12 mouse cellular contexts compared by ENCODE assay signal in the genomic region with DNA sequence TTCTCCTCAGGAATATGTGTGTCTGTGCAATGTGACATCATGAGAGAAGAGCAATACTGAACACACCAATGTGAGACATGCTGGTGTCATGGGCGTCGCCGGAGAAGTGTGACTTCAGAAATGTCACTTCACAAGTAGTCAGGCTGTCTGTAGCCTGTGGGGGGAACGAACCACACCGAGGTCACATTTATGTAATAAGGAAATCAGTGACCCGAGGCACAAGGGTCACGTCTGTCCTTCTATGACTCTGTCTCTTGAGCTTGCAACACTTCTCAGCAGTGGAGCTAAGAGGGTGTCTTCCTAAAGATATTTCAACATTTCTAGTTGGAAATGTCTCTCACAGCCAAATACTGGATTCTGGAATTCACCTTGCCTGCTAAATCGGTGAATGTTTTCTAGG. TPM values are rescaled to one million over a fixed set of nuclear protein-coding genes. Genes with fewer than 3 reads are reported as not detected.
A peak's percentile ranks its signal among the peaks of the same experiment; 100 is the strongest.
DNase-seq lines count a peak whose midpoint lies in the region; ATAC-seq lines count a peak whose summit lies in the region.
"Had no signal": no experiment of that assay in that cellular context is flagged by ENCODE, and none has a peak within 500 bp of the region (broad histone marks: within the 10 kb centered on the region; RNA-seq: fewer than 3 reads in every experiment).

No protein-coding gene starts in this region.

- no peak overlapping the region for H3K9ac ChIP-seq in limb, embryonic 11.5 days (ENCODE audit: low read length)
- H3K9ac ChIP-seq in hindbrain, embryonic 16.5 days (ENCODE audit: low read depth, low read length) = no peak overlapping the region; the same call in 1 of the 2 replicates
- no peak overlapping the region for H3K9ac ChIP-seq in neural tube, embryonic 13.5 days
- H3K9ac ChIP-seq: liver, embryonic 12.5 days had no signal

- no peaks in the 10 kb centered on the region for H3K27me3 ChIP-seq in limb, embryonic 11.5 days (ENCODE audit: control insufficient read depth, insufficient read depth, low read length)
- no peaks in the 10 kb centered on the region for H3K27me3 ChIP-seq in limb, embryonic 10.5 days (ENCODE audit: low read depth, poor library complexity, severe bottlenecking)
- peaks cover 2% of the 10 kb centered on the region; the same call in 1 of the 2 replicates for H3K27me3 ChIP-seq in hindbrain, embryonic 16.5 days (replicated peaks; ENCODE audit: control insufficient read depth, insufficient read depth, low read length)
- H3K27me3 ChIP-seq in neural tube, embryonic 13.5 days = peaks cover 4% of the 10 kb centered on the region; the same call in 1 of the 2 replicates

- H3K27ac ChIP-seq in limb, embryonic 11.5 days (replicated peaks; ENCODE audit: low read depth, low read length) = no peak overlapping the region
- no peak overlapping the region for H3K27ac ChIP-seq in limb, embryonic 10.5 days
- H3K27ac ChIP-seq in hindbrain, embryonic 16.5 days (ENCODE audit: low read depth, low read length) = no peak overlapping the region
- H3K27ac ChIP-seq in neural tube, embryonic 13.5 days (replicated peaks) = no peak overlapping the region
- H3K27ac ChIP-seq: gastrocnemius, adult 2 months; liver, embryonic 12.5 days had no signal

- H3K4me2 ChIP-seq in limb, embryonic 11.5 days (ENCODE audit: low read depth, severe bottlenecking) = peak overlapping the region; percentile 54
- peak overlapping the region; percentile 64 for H3K4me2 ChIP-seq in hindbrain, embryonic 16.5 days (ENCODE audit: low read length)
- H3K4me2 ChIP-seq in neural tube, embryonic 13.5 days = peak overlapping the region; percentile 62

- H3K36me3 ChIP-seq in limb, embryonic 11.5 days (ENCODE audit: control insufficient read depth, insufficient read depth, low read length) = no peaks in the 10 kb centered on the region
- no peaks in the 10 kb centered on the region for H3K36me3 ChIP-seq in limb, embryonic 10.5 days
- H3K36me3 ChIP-seq in hindbrain, embryonic 16.5 days (ENCODE audit: control insufficient read depth, insufficient read depth, low read length) = no peaks in the 10 kb centered on the region
- no peaks in the 10 kb centered on the region for H3K36me3 ChIP-seq in neural tube, embryonic 13.5 days
- H3K36me3 ChIP-seq: liver, embryonic 12.5 days had no signal

- no peak overlapping the region for H3K4me3 ChIP-seq in limb, embryonic 11.5 days (ENCODE audit: low read depth, low read length)
- no peak overlapping the region for H3K4me3 ChIP-seq in limb, embryonic 10.5 days
- H3K4me3 ChIP-seq in hindbrain, embryonic 16.5 days (ENCODE audit: low read length) = no peak overlapping the region
- peak overlapping the region; percentile 32 for H3K4me3 ChIP-seq in neural tube, embryonic 13.5 days

- H3K9me3 ChIP-seq in limb, embryonic 11.5 days (ENCODE audit: control insufficient read depth, low read length) = no peaks in the 10 kb centered on the region
- no peaks in the 10 kb centered on the region for H3K9me3 ChIP-seq in limb, embryonic 10.5 days (replicated peaks)
- H3K9me3 ChIP-seq in hindbrain, embryonic 16.5 days (ENCODE audit: control insufficient read depth, low read length) = 0 out of 2 replicates have a peak, but pooled peaks cover 2% of the 10 kb centered on the region
- H3K9me3 ChIP-seq in neural tube, embryonic 13.5 days = no peaks in the 10 kb centered on the region
- H3K9me3 ChIP-seq: liver, embryonic 12.5 days had no signal

- peak; percentile 37 for DNase-seq in embryo, embryonic 10 days (ENCODE audit: low spot score)
- no peak for DNase-seq in embryo, embryonic 11 days
- no peak for DNase-seq in limb, embryonic 11.5 days (ENCODE audit: low spot score)
- no peak for DNase-seq in limb, embryonic 10.5 days (ENCODE audit: low spot score)
- no peak for DNase-seq in retina, embryonic 14.5 days (ENCODE audit: low spot score)
- no peak for DNase-seq in urinary bladder, adult 2 months (ENCODE audit: low spot score)
- DNase-seq: adrenal gland, postnatal 25 days; gastrocnemius, adult 2 months had no signal

- 45% methylated on average over 8 of the region's 8 CpGs for WGBS in limb, embryonic 11.5 days
- WGBS in limb, embryonic 10.5 days = 54% methylated on average over 8 of the region's 8 CpGs
- WGBS in hindbrain, embryonic 16.5 days = 39% methylated on average over 8 of the region's 8 CpGs
- 36% methylated on average over 8 of the region's 8 CpGs for WGBS in neural tube, embryonic 13.5 days

- peaks cover 16% of the 10 kb centered on the region for H3K4me1 ChIP-seq in limb, embryonic 11.5 days (ENCODE audit: control insufficient read depth, insufficient read depth, low read length)
- peaks cover 25% of the 10 kb centered on the region for H3K4me1 ChIP-seq in limb, embryonic 10.5 days
- peaks cover 11% of the 10 kb centered on the region for H3K4me1 ChIP-seq in hindbrain, embryonic 16.5 days (ENCODE audit: control insufficient read depth, insufficient read depth, low read depth, low read length)
- peaks cover 20% of the 10 kb centered on the region for H3K4me1 ChIP-seq in neural tube, embryonic 13.5 days (replicated peaks)

- ATAC-seq in limb, embryonic 11.5 days (ENCODE audit: insufficient number of reproducible peaks, low FRiP score, low TSS enrichment, low read depth) = no peak
- ATAC-seq in hindbrain, embryonic 16.5 days = no peak
- ATAC-seq in neural tube, embryonic 13.5 days (ENCODE audit: low read depth) = no peak
- ATAC-seq: liver, embryonic 12.5 days; lung, postnatal 0 days had no signal

RNA-seq across cellular contexts. Expression of gene Gtf3a, which starts 27.2 kb away (rescaled TPM):
- 121 and 122 TPM in 2 replicates for polyA plus RNA-seq in limb, embryonic 11.5 days (2014; fragmentation: Nextera tagmentation; extraction: Ambion mirVana)
- 141 and 159 TPM in 2 replicates for polyA plus RNA-seq in limb, embryonic 10.5 days (2016; fragmentation: Nextera tagmentation; extraction: Ambion mirVana)
- polyA plus RNA-seq in hindbrain, embryonic 16.5 days (2015; fragmentation: Nextera tagmentation; extraction: Ambion mirVana) = 105 and 109 TPM in 2 replicates
- polyA plus RNA-seq in neural tube, embryonic 13.5 days (2015; fragmentation: Nextera tagmentation; extraction: Ambion mirVana) = 104 and 110 TPM in 2 replicates
- polyA plus RNA-seq in urinary bladder, adult 2 months (2012; rRNA removed) = 55.9 and 60.5 TPM in 2 replicates

RNA-seq across cellular contexts. Expression of gene Mtif3, which starts 42.4 kb away (rescaled TPM):
- polyA plus RNA-seq in limb, embryonic 11.5 days (2014; fragmentation: Nextera tagmentation; extraction: Ambion mirVana) = 23.4 and 25.8 TPM in 2 replicates
- polyA plus RNA-seq in limb, embryonic 10.5 days (2016; fragmentation: Nextera tagmentation; extraction: Ambion mirVana) = 19.1 and 21.0 TPM in 2 replicates
- 24.8 and 29.2 TPM in 2 replicates for polyA plus RNA-seq in hindbrain, embryonic 16.5 days (2015; fragmentation: Nextera tagmentation; extraction: Ambion mirVana)
- 28.9 and 31.7 TPM in 2 replicates for polyA plus RNA-seq in neural tube, embryonic 13.5 days (2015; fragmentation: Nextera tagmentation; extraction: Ambion mirVana)
- polyA plus RNA-seq in urinary bladder, adult 2 months (2012; rRNA removed) = 20.7 and 22.0 TPM in 2 replicates
